ENCODE assay signal across 8 mouse cellular contexts in the genomic region with DNA sequence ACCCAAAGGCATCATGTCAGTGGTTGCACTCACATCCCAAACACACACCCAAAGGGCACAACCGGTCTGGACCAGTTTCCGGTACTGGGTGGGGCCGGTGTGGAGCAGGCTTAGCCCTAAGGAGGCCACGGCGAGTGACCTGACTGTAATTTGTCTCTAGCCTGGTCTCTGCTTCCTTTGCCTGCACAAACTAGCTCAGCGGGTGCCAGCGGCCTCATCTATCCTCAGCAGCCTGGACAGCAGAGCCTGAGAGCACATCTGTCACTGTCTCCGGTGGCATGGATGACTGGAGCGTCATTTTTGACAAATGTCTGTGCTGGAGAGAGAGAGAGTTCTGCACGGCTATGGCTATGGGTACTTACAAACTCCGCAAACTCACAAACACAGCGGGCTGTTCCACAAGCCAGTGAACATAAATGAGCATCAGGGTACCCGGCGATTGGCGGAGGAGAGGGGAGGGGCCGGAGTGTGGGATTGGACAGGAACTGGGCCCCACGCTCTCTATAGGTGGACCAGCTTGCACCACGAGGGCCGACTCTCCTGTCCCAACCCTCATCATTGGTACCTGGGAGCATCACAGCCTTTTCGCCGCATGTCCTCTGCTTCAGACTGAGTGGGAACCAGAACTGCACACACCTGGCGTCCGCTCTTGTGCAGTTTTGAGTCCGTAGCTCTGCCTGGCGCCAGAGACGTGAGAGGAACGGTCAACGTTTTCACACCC.
A peak's percentile ranks its signal among the peaks of the same experiment; 100 is the strongest.
DNase-seq lines count a peak whose midpoint lies in the region; ATAC-seq lines count a peak whose summit lies in the region.

No protein-coding gene starts in this region.

- WGBS in embryonic facial prominence, embryonic 11.5 days = 76% methylated on average over 28 of the region's 28 CpGs
- 72% methylated on average over 28 of the region's 28 CpGs for WGBS in limb, embryonic 13.5 days
- WGBS in liver, embryonic 11.5 days = 63% methylated on average over 28 of the region's 28 CpGs

- no peaks in the 10 kb centered on the region for H3K27me3 ChIP-seq in embryonic facial prominence, embryonic 11.5 days (ENCODE audit: control insufficient read depth, insufficient read depth, low read length)
- no peaks in the 10 kb centered on the region for H3K27me3 ChIP-seq in limb, embryonic 13.5 days
- H3K27me3 ChIP-seq in liver, embryonic 11.5 days (replicated peaks; ENCODE audit: control insufficient read depth, insufficient read depth, low read length) = no peaks in the 10 kb centered on the region

- ATAC-seq in embryonic facial prominence, embryonic 11.5 days (replicated peaks; ENCODE audit: insufficient number of reproducible peaks, low FRiP score, low TSS enrichment, low read depth) = peak; percentile 48; the same call in 1 of the 2 replicates
- ATAC-seq in limb, embryonic 13.5 days (ENCODE audit: low FRiP score, low read depth) = 0 out of 2 replicates have a peak, but pooled peaks have one; percentile 38
- ATAC-seq in liver, embryonic 11.5 days (replicated peaks; ENCODE audit: low FRiP score) = no peak

- no peaks in the 10 kb centered on the region for H3K36me3 ChIP-seq in embryonic facial prominence, embryonic 11.5 days (replicated peaks; ENCODE audit: control insufficient read depth, insufficient read depth, low read depth, low read length)
- H3K36me3 ChIP-seq in limb, embryonic 13.5 days = no peaks in the 10 kb centered on the region
- H3K36me3 ChIP-seq in liver, embryonic 11.5 days (ENCODE audit: control insufficient read depth, insufficient read depth, low read length) = no peaks in the 10 kb centered on the region

- H3K9ac ChIP-seq in embryonic facial prominence, embryonic 11.5 days (replicated peaks; ENCODE audit: low read length) = no peak overlapping the region
- no peak overlapping the region for H3K9ac ChIP-seq in limb, embryonic 13.5 days
- no peak overlapping the region for H3K9ac ChIP-seq in liver, embryonic 11.5 days (ENCODE audit: low read depth, low read length)

- H3K27ac ChIP-seq in embryonic facial prominence, embryonic 11.5 days (replicated peaks; ENCODE audit: low read depth, low read length) = no peak overlapping the region
- no peak overlapping the region for H3K27ac ChIP-seq in limb, embryonic 13.5 days
- no peak overlapping the region for H3K27ac ChIP-seq in liver, embryonic 11.5 days (ENCODE audit: low read depth, low read length)

- no peak overlapping the region for H3K4me3 ChIP-seq in embryonic facial prominence, embryonic 11.5 days (ENCODE audit: low read depth, low read length)
- no peak overlapping the region for H3K4me3 ChIP-seq in limb, embryonic 13.5 days
- H3K4me3 ChIP-seq in liver, embryonic 11.5 days (ENCODE audit: low read depth, low read length) = no peak overlapping the region

- no peak overlapping the region for H3K4me2 ChIP-seq in embryonic facial prominence, embryonic 11.5 days (ENCODE audit: low read depth, low read length)
- H3K4me2 ChIP-seq in limb, embryonic 13.5 days (replicated peaks) = peak overlapping the region; percentile 44
- no peak overlapping the region for H3K4me2 ChIP-seq in liver, embryonic 11.5 days

- H3K4me1 ChIP-seq in embryonic facial prominence, embryonic 11.5 days (ENCODE audit: control insufficient read depth, insufficient read depth, low read length) = no peaks in the 10 kb centered on the region
- peaks cover 11% of the 10 kb centered on the region; the same call in 1 of the 2 replicates for H3K4me1 ChIP-seq in limb, embryonic 13.5 days
- no peaks in the 10 kb centered on the region for H3K4me1 ChIP-seq in liver, embryonic 11.5 days (replicated peaks; ENCODE audit: control insufficient read depth, insufficient read depth, low read length)

- H3K9me3 ChIP-seq in embryonic facial prominence, embryonic 11.5 days (replicated peaks; ENCODE audit: control insufficient read depth, low read length) = no peaks in the 10 kb centered on the region
- no peaks in the 10 kb centered on the region; the same call in 1 of the 2 replicates for H3K9me3 ChIP-seq in limb, embryonic 13.5 days
- H3K9me3 ChIP-seq in liver, embryonic 11.5 days (ENCODE audit: control insufficient read depth, low read length) = no peaks in the 10 kb centered on the region

- DNase-seq in ZHBTc4 (ENCODE audit: low read depth, low spot score) = peak; percentile 65
- no peak for DNase-seq in embryonic facial prominence, embryonic 11.5 days (ENCODE audit: low spot score)
- DNase-seq in kidney, adult 8-10 months = peak; percentile 45 to 57
- peak; percentile 62 to 67 for DNase-seq in right cerebral cortex, postnatal 36 days (ENCODE audit: low spot score in 2 of 2)
- DNase-seq in thymus, postnatal 36 days = no peak
- DNase-seq in spleen, postnatal 4 days (ENCODE audit: low spot score in 2 of 2) = no peak
- DNase-seq in liver, embryonic 11.5 days (ENCODE audit: low spot score) = no peak

Comparison
In these comparisons a context has a peak if more than half of its experiments do, and no peak if none do; other contexts are left out.
1. DNase-seq: peak in ZHBTc4 (single experiment), kidney, adult 8-10 months (2 of 2) and right cerebral cortex, postnatal 36 days (2 of 2); none in embryonic facial prominence, embryonic 11.5 days (single experiment), thymus, postnatal 36 days (0 of 2), spleen, postnatal 4 days (0 of 2) and liver, embryonic 11.5 days (single experiment).